Mouse (Mus musculus) cerebellum, adult 2 months (tissue): ENCODE data around the gene Miga1.

ENCODE experiments used
- CTCF ChIP-seq: fragments of 200-500 bp; IDR thresholded peaks from 2 replicates; pipeline ENCODE4 v1.5.1; 2011; ENCODE audit warnings: low read depth, mild to moderate bottlenecking, control low read depth, low read length, moderate library complexity, borderline replicate concordance; ENCODE audit not compliant: insufficient read depth
- POLR2A ChIP-seq: fragments of 200-500 bp; IDR thresholded peaks from 2 replicates; pipeline ENCODE4 v1.6.1; 2011; ENCODE audit warnings: low read length, control low read depth, borderline replicate concordance; ENCODE audit not compliant: insufficient read depth

DNA sequence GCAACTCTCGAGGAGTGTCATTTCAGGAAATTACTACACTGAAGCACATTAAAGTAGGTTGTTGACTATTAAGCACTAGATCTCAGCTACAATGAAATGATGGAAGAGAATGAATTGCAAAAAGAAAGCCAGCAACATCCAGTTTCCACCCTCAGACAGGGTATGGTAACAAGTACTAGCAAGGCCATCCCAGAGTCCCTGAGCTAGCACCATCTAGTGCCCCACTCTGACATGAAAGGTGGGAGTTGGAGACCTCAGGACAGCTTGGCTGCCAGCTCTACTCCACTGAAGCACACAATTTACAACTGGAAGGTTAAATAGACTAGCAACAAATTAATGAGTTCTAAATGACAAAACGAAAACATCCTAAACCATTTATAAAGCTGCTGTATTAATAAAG is 62.3 kb downstream of the Miga1 start:
- TF ChIP-seq POLR2A (no peak), CTCF (no peak)
